Mouse (Mus musculus) inflammation-experienced regulatory T-cells, adult 6 months (primary cell): ENCODE data around the gene Fam117a. TPM values are rescaled to one million over a fixed set of nuclear protein-coding genes. Genes with fewer than 3 reads are reported as not detected.
A peak's percentile ranks its signal among the peaks of the same experiment; 100 is the strongest.

Experiments used
- ATAC-seq: one replicate; pipeline ENCODE4 v1.8.0; 2017
- polyA plus RNA-seq, 3 experiments: library from polyadenylated mRNA; unstranded; fragments of 100-300 nt; shearing (Covaris generic); gene quantifications; one replicate each; pipeline ENCODE4 v1.2.1; 2017

Gene Fam117a
- polyA plus RNA-seq, 3 experiments from 2014 or later, result 11.4 to 28.1 (median 26.5) TPM

DNA sequence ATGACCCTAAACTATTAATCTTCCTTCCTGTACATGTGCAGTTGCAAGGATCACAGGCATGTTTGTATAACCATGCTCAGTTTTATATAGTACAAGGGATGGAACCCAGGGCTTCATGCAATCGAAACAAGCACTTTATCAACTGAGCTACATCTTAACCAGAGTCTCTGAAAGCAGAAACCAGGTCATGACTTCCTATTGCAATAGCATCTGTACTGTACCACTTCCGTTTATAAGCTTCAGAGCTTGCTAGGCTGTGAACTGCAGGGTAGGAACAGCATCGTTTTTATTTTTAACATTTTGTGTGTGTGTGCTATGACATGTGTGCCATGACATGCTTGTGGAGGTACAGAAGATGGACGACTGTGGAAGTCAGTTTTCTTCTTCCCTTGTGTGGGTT, 3.6 kb upstream of the Fam117a start:
- ATAC-seq, result peak; percentile 46

DNA sequence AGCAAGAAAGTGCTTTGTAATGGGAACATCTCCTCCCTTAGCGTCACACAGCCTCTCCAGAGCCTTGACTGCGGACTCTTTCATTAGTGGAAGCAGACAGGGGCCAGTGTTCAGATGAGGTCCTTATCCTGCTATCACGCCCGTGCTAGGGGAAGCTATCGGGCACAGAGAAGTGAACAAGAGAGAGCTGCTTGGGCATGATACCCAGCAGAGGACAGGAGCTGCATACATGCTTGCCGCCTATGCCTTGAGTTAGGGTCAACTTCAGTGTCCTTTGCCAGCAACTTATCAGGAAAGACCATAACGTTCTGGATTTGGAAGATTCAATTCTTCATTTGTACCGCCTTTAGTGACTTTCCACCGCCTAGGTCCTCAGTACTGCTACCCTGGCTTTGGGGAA, 3.0 kb upstream of the Fam117a start:
- no peak for ATAC-seq

- ATAC-seq, result no peak
Observed at GRCm38 (mm10) chr11:95334448-95335060, 2.3 kb upstream of the Fam117a start.

GRCm38 (mm10) chr11:95337129-95337813, 453 bp downstream of the Fam117a start:
- peak; percentile 3 for ATAC-seq

DNA sequence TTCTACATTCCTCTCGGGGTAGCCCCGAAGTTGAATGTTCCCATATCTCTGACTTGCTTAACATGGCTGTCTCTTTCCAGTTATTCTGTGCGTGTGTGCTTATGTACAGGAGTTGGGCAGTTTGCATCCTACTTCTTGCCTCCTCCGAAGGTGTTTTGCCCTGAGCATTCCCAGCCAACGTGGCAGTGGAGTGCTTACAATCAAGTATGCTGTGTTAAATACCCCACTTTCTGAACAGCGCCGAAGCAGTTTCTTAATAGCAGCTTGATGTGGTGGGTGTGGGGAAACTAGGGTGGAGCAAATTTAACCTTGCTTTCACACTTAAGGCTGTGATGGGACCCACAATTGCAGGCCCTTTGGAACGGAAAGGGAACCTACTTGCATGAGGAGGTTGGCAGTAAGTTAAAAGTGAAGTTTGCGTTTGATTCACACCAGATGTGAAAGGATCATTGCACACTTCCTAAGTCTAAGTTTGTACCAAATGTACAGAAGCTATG, 1.1 kb downstream of the Fam117a start:
- ATAC-seq, result no peak

DNA sequence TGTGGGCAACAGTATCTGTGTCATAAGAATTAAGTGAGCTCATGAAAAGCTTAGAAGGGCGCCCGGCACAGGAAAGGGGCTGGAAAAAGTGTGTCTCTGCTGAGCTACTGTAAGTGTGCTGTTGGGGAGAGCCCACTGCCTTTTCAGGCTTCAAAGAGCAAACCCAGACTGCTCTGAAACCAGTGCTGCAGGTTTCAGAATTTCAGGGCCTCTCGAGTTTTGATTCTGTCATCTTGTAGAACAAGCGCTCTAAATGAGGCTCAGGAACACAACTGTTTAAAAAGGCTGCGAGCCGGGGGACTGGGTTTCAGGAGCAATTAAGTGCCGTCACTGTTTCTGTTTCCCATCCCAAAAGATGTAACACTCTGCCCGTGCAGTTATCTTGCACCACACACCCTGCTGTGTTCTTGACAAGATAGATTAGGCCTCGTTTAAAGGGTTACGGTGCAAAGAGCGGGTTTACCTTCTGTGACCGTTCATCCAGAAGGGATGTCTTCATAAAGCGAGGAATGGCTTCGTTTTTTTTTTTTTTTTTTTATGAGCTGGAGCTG, 2.7 kb downstream of the Fam117a start:
- ATAC-seq, result no peak

GRCm38 (mm10) chr11:95340259-95340658, 3.4 kb downstream of the Fam117a start:
- ATAC-seq, result no peak

DNA sequence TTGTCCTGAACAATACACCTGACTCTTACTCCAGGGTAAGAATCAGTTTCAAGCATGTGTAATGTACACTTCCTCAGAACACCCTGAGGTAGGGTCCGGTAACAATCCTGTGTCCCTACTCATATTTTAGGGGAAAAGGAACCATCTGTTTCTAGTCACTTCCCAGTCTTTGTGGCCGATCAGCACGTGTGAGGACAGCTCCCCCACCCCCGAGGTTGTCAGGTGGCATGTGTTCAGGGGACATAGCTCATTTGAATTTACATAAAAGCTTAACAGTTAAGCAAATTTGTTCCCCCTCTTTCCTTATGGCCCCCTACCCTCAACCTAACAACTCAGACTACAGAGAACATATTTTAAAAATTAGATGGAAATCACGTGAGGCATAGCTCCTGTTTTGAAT, 3.8 kb downstream of the Fam117a start:
- ATAC-seq, result no peak

DNA sequence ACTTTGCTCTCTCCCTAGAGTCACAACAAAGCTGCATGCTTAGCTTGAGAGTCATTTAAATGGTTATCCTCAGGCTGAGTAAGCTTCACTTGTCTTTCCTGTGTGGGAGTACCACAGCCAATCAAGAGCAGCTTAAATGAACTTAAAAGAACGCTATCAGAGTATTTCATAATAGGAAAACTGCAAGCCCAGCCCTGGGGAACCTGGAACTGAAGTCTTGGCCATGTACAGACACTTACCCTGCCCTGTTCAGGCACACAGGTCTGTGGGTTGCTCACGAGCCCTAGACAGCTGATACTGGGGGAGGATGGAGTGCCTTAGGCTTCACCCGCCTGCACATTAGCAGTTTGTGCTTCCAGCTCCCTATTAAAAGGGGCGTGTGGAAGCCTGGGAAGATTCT, 6.4 kb downstream of the Fam117a start:
- ATAC-seq, result peak; percentile 17

GRCm38 (mm10) chr11:95344181-95344580, 7.4 kb downstream of the Fam117a start:
- ATAC-seq, result no peak

- ATAC-seq, result no peak
Observed at GRCm38 (mm10) chr11:95350289-95350688, 13.5 kb downstream of the Fam117a start.

GRCm38 (mm10) chr11:95350960-95351359, 14.1 kb downstream of the Fam117a start:
- ATAC-seq, result peak; percentile 23

DNA sequence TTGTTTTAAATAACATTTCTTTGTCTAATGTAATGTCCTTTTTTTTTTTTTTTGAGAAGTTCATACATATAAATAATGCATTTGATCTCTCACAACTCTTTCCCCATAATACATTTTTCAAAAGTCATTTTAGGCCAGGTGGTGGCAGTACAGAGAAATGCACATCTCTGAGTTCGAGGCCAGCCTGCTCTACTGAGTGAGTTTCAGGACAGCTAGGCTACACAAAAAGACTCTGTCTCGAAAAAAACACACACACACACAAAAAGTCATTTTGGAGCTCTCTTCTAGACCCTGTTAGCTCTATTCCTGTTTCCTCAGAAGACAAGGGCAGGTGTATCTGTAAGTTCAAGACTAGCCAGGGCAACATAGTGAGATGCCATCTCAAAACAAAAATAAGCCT, 15.9 kb downstream of the Fam117a start:
- ATAC-seq, result no peak

GRCm38 (mm10) chr11:95353226-95353625, 16.4 kb downstream of the Fam117a start:
- no peak for ATAC-seq

- no peak for ATAC-seq
Observed at GRCm38 (mm10) chr11:95354228-95354944, 17.6 kb downstream of the Fam117a start.

- ATAC-seq, result no peak
Observed at GRCm38 (mm10) chr11:95354945-95355660, 18.3 kb downstream of the Fam117a start.

DNA sequence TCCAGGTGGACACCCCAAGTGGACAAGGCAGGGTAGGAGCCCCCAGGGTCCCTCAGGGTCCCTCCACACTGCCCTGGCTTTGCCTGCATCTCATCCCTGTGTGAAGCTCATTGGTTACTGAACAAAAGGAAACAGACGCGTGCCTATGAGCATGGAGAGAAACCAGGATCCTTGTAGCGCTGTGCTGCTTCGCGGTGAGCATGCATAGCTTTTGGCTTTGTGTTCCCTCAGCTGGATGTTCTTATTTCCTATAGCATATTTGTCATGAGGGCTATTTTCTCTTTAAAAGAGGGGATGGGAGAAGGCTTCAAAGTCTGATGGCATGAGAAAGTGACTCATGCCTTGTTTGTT, 18.8 kb downstream of the Fam117a start:
- no peak for ATAC-seq

DNA sequence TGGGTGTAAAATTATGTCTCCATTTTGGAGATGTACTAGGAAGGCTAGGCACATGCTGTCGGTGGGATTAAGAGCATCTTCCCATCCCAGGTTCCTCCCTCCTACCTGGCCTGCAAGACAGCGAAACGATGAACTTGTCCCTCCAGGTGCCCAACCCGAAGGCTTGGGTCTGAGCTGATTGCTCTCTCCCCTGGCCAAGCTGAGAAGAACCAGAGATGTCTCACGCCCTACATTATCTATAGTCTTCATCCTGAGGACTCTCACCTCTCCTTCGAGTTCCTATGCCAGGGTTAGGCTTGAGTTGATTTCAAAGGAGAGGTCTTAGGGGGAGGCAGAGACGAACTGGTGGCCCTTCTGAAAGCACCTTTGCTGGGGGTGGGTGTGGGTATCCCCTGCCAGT, 19.2 kb downstream of the Fam117a start:
- no peak for ATAC-seq

DNA sequence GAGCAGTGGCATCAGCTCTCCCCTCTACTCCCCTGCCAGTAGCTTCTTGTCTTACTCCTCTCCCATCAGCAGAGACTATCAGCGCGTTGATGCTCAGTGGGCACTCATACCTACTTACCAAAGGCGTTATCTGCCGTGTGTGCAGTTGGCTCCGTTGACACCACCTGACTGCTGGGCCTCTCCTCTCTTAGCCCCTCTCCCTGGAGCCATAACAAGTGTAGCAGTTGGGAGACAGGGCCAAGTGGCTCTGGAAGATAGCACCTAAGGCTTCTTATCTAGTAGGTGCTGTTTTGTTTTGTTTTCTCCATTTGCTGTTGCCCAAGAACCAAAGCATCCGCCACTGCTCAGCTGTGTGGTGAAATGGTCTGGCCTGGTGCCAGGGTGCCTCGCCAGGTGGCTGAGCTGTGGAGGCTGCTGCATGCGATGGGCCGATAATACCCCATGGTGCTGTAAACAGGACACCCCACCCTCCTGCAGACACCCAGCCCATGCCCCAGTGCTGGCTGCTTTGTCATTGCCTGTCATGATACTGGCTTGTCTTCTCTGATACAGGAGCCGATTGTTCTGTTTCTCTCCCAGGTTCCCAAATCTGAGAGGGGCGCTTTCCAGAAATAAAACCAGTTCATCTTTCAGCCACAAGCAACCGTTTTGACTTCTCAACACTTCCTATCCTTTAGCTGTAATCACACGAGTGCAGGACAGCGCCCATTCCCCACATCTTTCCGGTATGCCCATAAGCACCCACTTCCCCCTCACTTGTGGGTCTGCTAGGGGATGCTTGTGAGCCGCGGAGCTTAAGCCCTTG, 19.9 kb downstream of the Fam117a start:
- ATAC-seq, result peak; percentile 88

DNA sequence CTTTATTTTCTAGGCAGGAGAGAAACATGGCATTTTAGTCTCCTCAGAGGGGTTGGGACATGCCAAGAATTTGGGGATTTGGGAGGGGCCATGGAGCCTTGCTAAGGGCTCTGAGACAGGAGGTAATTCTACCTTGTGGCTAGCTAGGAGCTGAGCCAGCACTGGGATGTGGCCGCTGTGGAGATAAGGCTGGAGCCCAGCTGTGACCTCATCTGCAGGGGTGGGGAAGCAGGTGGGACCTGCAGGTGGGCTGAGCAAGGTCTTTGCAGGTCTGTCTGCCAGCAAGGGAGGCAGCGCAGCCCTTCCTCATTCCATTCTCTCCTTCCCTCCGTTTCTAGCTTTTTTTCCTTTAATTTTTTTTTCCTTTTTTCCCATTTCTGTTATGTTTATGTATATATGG, 21.4 kb downstream of the Fam117a start:
- ATAC-seq, result no peak

GRCm38 (mm10) chr11:95364388-95364787, 27.6 kb downstream of the Fam117a start:
- no peak for ATAC-seq

- ATAC-seq, result no peak
Observed at GRCm38 (mm10) chr11:95365596-95365995, 28.8 kb downstream of the Fam117a start.
